Mouse (Mus musculus) CH12.LX (cell line): ENCODE data around the gene Mpp5.

Source experiments
- BHLHE40 ChIP-seq: IDR thresholded peaks from 2 replicates; pipeline ENCODE4 v1.6.1; 2011; ENCODE audit warnings: mild to moderate bottlenecking, low read depth, low read length, improper control_type of control experiment
- CTCF ChIP-seq, 2 experiments: IDR thresholded peaks in 1 of 2; conservative IDR thresholded peaks in 1 of 2; 2 replicates each; pipeline ENCODE4 v1.5.1; 2011 to 2012; ENCODE audit warnings: low read depth in 2 of 2, low read length in 2 of 2, improper control_type of control experiment in 1 of 2, inconsistent platforms in 1 of 2, mild to moderate bottlenecking in 1 of 2, moderate library complexity in 1 of 2
- ELF1 ChIP-seq: IDR thresholded peaks from 2 replicates; pipeline ENCODE4 v1.6.1; 2014; ENCODE audit warnings: low read depth, mild to moderate bottlenecking, inconsistent platforms, low read length, improper control_type of control experiment
- EP300 ChIP-seq: IDR thresholded peaks from 2 replicates; pipeline ENCODE4 v1.6.1; 2011; ENCODE audit warnings: low read length, improper control_type of control experiment
- HCFC1 ChIP-seq: IDR thresholded peaks from 2 replicates; pipeline ENCODE4 v1.6.1; 2012; ENCODE audit warnings: low read depth, mild to moderate bottlenecking, inconsistent platforms, low read length, improper control_type of control experiment
- POLR2A ChIP-seq: IDR thresholded peaks from 2 replicates; pipeline ENCODE4 v1.6.1; 2011; ENCODE audit warnings: low read depth, mild to moderate bottlenecking, improper control_type of control experiment, low read length
- POLR2AphosphoS2 ChIP-seq: IDR thresholded peaks from 2 replicates; pipeline ENCODE4 v1.6.1; 2011; ENCODE audit warnings: low read depth, low read length, improper control_type of control experiment
- TCF12 ChIP-seq: IDR thresholded peaks from 2 replicates; pipeline ENCODE4 v1.6.1; 2014; ENCODE audit warnings: low read depth, mild to moderate bottlenecking, inconsistent platforms, low read length, improper control_type of control experiment
- UBTF ChIP-seq: IDR thresholded peaks from 2 replicates; pipeline ENCODE4 v1.6.1; 2012; ENCODE audit warnings: low read depth, mild to moderate bottlenecking, inconsistent platforms, low read length, improper control_type of control experiment, moderate library complexity

GRCm38 (mm10) chr12:78778423-78779067, 29.8 kb downstream of the Mpp5 start:
- TF ChIP-seq CTCF (conservative IDR thresholded peaks at IDR 0.05 in 1 of 2, IDR thresholded peaks at IDR 0.05 in 1 of 2; ENCODE audit: low read depth in 2 of 2, low read length in 2 of 2): no peak
- no peak for TF ChIP-seq POLR2AphosphoS2
- TF ChIP-seq EP300: no peak
- TF ChIP-seq TCF12: no peak
- no peak for TF ChIP-seq UBTF
- no peak for TF ChIP-seq POLR2A
- no peak for TF ChIP-seq ELF1
- no peak for TF ChIP-seq HCFC1
- TF ChIP-seq BHLHE40: no peak
